Mouse (Mus musculus) spleen, adult 2 months (tissue): ENCODE measurements around the gene Dok7.

ENCODE experiments used
- CTCF ChIP-seq: fragments of 200-500 bp; IDR thresholded peaks from 2 replicates; pipeline ENCODE4 v1.5.1; 2011; ENCODE audit warnings: mild to moderate bottlenecking, inconsistent platforms; ENCODE audit not compliant: insufficient read depth, insufficient read length, insufficient replicate concordance; ENCODE audit errors: extremely low read depth
- POLR2A ChIP-seq: fragments of 200-500 bp; IDR thresholded peaks from 2 replicates; pipeline ENCODE4 v1.6.1; 2011; ENCODE audit warnings: low read depth, low read length, inconsistent platforms

DNA sequence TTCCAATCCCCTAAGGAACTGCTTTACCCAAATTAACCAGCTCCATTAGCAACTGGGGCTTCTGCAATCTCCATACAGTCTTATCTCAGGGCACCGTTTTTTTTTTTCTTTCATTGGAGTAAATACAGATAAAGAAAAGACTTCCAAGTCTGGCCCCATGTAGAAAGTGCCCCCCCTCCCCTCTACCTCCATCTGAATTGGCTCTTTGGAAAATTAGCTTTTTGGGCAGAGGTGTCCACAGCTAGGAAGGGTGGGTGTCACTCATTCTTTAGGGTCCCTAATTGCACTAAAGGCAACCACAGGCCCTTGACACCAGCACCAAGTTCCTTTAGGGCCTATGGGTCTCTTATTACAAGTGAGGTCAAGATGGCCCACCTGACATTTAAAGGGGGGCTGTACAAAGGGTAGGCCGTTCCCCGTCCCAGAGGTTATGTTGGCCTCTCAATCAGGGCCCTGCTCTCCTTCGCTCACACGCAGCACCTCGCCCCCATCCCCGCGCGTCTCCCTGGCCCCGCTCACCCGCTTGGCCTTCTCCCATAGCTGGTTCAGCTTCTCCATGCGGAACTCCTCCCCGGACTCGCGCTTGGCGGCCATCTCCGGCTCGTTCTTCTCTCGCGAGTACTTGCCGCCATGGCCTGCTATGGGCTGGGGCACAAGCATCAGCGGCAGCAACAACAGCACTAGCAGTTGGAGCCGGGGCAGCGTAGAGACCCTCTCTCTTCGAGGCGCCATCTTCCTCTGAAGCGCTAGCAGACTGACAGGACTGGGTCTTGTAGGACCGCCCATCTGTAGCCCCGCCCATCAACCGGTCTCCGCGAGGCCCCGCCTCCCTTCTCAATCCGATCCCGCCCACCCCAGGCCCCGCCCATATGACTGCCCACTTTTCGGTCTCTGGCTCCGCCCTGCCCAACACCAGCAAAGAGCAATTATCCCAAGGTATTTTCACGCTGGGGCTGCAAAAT is 48.7 kb downstream of the Dok7 start, which contains the start of gene Lrpap1:
- TF ChIP-seq CTCF (no peak), POLR2A (peak; percentile 53)
